Mouse (Mus musculus) liver (tissue): ENCODE data around the gene Trmt61a.
A peak's percentile ranks its signal among the peaks of the same experiment; 100 is the strongest.
"Not testable (repeated sequence)": the region's sequence is repeated elsewhere in the genome, so short reads cannot be mapped to it uniquely, and the experiment has no call there.

Experiments
- DNase-seq: peaks from one replicate; pipeline ENCODE4 v3.0.0-alpha.2; 2020; ENCODE audit warnings: mixed read lengths

Trmt61a gene

GRCm38 (mm10) chr12:111677882-111678669 lies at the start of gene Trmt61a:
Trmt61a (plus strand) TSS chr12:111678105.
- peak; percentile 88 for DNase-seq

GRCm38 (mm10) chr12:111648061-111648645 lies 29.8 kb upstream of the Trmt61a start:
- peak; percentile 65 for DNase-seq

GRCm38 (mm10) chr12:111652953-111653352 lies 25.0 kb upstream of the Trmt61a start:
- no peak for DNase-seq

GRCm38 (mm10) chr12:111653434-111653833 lies 24.5 kb upstream of the Trmt61a start:
- peak; percentile 60 for DNase-seq

- no peak for DNase-seq
Measured at GRCm38 (mm10) chr12:111655695-111656094, 22.2 kb upstream of the Trmt61a start.

- DNase-seq, result no peak
Measured at GRCm38 (mm10) chr12:111659331-111659730, 18.6 kb upstream of the Trmt61a start.

- no peak for DNase-seq
Measured at GRCm38 (mm10) chr12:111660628-111661027, 17.3 kb upstream of the Trmt61a start.

GRCm38 (mm10) chr12:111661554-111661953 lies 16.4 kb upstream of the Trmt61a start:
- DNase-seq, result not testable (repeated sequence)

GRCm38 (mm10) chr12:111663228-111664143 lies 14.4 kb upstream of the Trmt61a start:
- no peak for DNase-seq

- DNase-seq, result no peak
Measured at GRCm38 (mm10) chr12:111664144-111664634, 13.7 kb upstream of the Trmt61a start.

GRCm38 (mm10) chr12:111665041-111665880 lies 12.6 kb upstream of the Trmt61a start:
- DNase-seq, result no peak

GRCm38 (mm10) chr12:111666380-111666779 lies 11.5 kb upstream of the Trmt61a start:
- DNase-seq, result no peak

GRCm38 (mm10) chr12:111667421-111667820 lies 10.5 kb upstream of the Trmt61a start:
- DNase-seq, result no peak

- peak; percentile 93 for DNase-seq
Measured at GRCm38 (mm10) chr12:111668457-111668912, 9.4 kb upstream of the Trmt61a start.

- DNase-seq, result no peak
Measured at GRCm38 (mm10) chr12:111669000-111669788, 8.7 kb upstream of the Trmt61a start.

GRCm38 (mm10) chr12:111669961-111670360 lies 7.9 kb upstream of the Trmt61a start:
- no peak for DNase-seq

- no peak for DNase-seq
Measured at GRCm38 (mm10) chr12:111670371-111670971, 7.4 kb upstream of the Trmt61a start.

GRCm38 (mm10) chr12:111670976-111671375 lies 6.9 kb upstream of the Trmt61a start:
- DNase-seq, result no peak

- DNase-seq, result no peak
Measured at GRCm38 (mm10) chr12:111671431-111671902, 6.4 kb upstream of the Trmt61a start.

- DNase-seq, result peak; percentile 58
Measured at GRCm38 (mm10) chr12:111672176-111672575, 5.7 kb upstream of the Trmt61a start, which contains the start of gene Ckb. Ckb (minus strand) TSS chr12:111672338.
